Mouse (Mus musculus) E14TG2a.4 (cell line): Measurements from ENCODE around the gene Rbfox1.

Experiments used
- CTCF ChIP-seq: conservative IDR thresholded peaks from 2 replicates; pipeline ENCODE4 v1.5.1; 2014; ENCODE audit warnings: low read length
- POU5F1 ChIP-seq: IDR thresholded peaks from 2 replicates; pipeline ENCODE4 v1.6.1; 2014; ENCODE audit warnings: low read length, borderline replicate concordance

DNA sequence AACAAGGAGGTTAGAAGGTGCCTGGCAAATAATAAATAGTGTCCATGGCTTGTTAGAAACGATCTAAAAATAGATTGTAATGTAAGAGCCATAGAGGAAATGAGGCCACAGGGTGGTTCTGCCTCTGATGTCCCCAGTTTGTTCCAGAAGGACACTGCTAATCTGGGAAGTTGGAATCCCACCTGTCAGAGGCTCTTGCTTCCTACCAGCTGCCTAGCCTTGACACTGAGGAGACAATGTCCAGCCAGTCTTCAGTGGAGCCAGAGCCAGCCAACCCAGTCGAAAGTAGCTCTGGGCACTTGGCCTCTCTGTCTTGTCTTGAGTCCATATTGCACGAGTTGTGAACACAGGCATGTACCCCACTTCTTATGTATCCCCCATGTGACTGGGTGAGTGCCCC is 1172.6 kb downstream of the Rbfox1 start:
- no peak for TF ChIP-seq CTCF
- TF ChIP-seq POU5F1 = no peak
